In genomic region chr3:97183810-97184209, GRCm38 (mm10) we compare ENCODE assay signal across 11 mouse cellular contexts. TPM values are rescaled to one million over a fixed set of nuclear protein-coding genes. Genes with fewer than 3 reads are reported as not detected.
DNase-seq lines count a peak whose midpoint lies in the region; ATAC-seq and TF ChIP-seq lines count a peak whose summit lies in the region.
"Had no signal": no experiment of that assay in that cellular context is flagged by ENCODE, and none has a peak within 500 bp of the region (broad histone marks: within the 10 kb centered on the region; RNA-seq: fewer than 3 reads in every experiment).

No protein-coding gene starts in this region.

- no peak for ATAC-seq in lung, embryonic 14.5 days (ENCODE audit: insufficient read depth)

- DNase-seq in gastrocnemius, adult 2 months = no peak
- no peak for DNase-seq in gastrocnemius, postnatal 14 days
- DNase-seq in lung, embryonic 14.5 days = peak; percentile 32
- DNase-seq in lung, postnatal 10 days = no peak
- peak; percentile 48 for DNase-seq in NIH3T3 (ENCODE audit: low read depth)
- DNase-seq in naive thymus-derived CD4-positive, alpha-beta T cell, adult 2 months (ENCODE audit: low read depth) = peak; percentile 32
- no peak for DNase-seq in adrenal gland, postnatal 10 days
- DNase-seq in right cerebral cortex, postnatal 4 days = no peak
- DNase-seq: cerebellum, adult 11-12 months had no signal

- no peak overlapping the region for H3K9ac ChIP-seq in lung, embryonic 14.5 days
- H3K9ac ChIP-seq: hindbrain, embryonic 15.5 days had no signal

- H3K27me3 ChIP-seq in lung, embryonic 14.5 days (ENCODE audit: insufficient read depth, low read length) = no peaks in the 10 kb centered on the region
- H3K27me3 ChIP-seq: hindbrain, embryonic 15.5 days had no signal

- H3K4me2 ChIP-seq in lung, embryonic 14.5 days = no peak overlapping the region
- H3K4me2 ChIP-seq: hindbrain, embryonic 15.5 days had no signal

- no peaks in the 10 kb centered on the region for H3K9me3 ChIP-seq in lung, embryonic 14.5 days (ENCODE audit: low read depth, low read length)
- H3K9me3 ChIP-seq: hindbrain, embryonic 15.5 days; midbrain, embryonic 10.5 days had no signal

- intact Hi-C loops in gastrocnemius, adult 2 months (cut with DNase I) = loop anchor here (5.0 kb wide), 1 partner anchor 107 kb away; no protein-coding TSS in a partner anchor
- intact Hi-C loops in gastrocnemius, postnatal 14 days (cut with DNase I; ENCODE audit: low total_unique reads) = loop anchor here (10.0 kb wide), 1 partner anchor 99 kb away; no protein-coding TSS in a partner anchor

- peak; percentile 58 for TF ChIP-seq CTCF in gastrocnemius, adult 2 months (IDR thresholded peaks at IDR 0.05)
- peak; percentile 67 for TF ChIP-seq CTCF in lung, embryonic 14.5 days (IDR thresholded peaks at IDR 0.05; ENCODE audit: low read depth)

- no peaks in the 10 kb centered on the region for H3K4me1 ChIP-seq in lung, embryonic 14.5 days (ENCODE audit: insufficient read depth)

- H3K4me3 ChIP-seq in gastrocnemius, adult 2 months = no peak overlapping the region
- no peak overlapping the region for H3K4me3 ChIP-seq in lung, embryonic 14.5 days (ENCODE audit: low read depth, low read length)
- H3K4me3 ChIP-seq: hindbrain, embryonic 15.5 days; midbrain, embryonic 10.5 days had no signal

- H3K27ac ChIP-seq in gastrocnemius, adult 2 months = no peak overlapping the region
- no peak overlapping the region for H3K27ac ChIP-seq in lung, embryonic 14.5 days (ENCODE audit: low read depth)
- H3K27ac ChIP-seq: hindbrain, embryonic 15.5 days; midbrain, embryonic 10.5 days had no signal

- no peaks in the 10 kb centered on the region for H3K36me3 ChIP-seq in lung, embryonic 14.5 days (ENCODE audit: insufficient read depth)
- H3K36me3 ChIP-seq: hindbrain, embryonic 15.5 days; midbrain, embryonic 10.5 days had no signal

- WGBS in lung, embryonic 14.5 days = 44% methylated on average over 3 of the region's 3 CpGs

RNA-seq across cellular contexts. Expression of gene Acp6, which starts 25.2 kb away (rescaled TPM):
- 10 to 100 TPM; 23.5 to 27.0 TPM for total RNA-seq in gastrocnemius, adult 2 months (2021)
- 10 to 100 TPM; 16.3 to 16.9 TPM for total RNA-seq in gastrocnemius, postnatal 14 days (2021)
- polyA plus RNA-seq in lung, embryonic 14.5 days (2014; fragmentation: Nextera tagmentation; extraction: Ambion mirVana) = 37.6 and 44.0 TPM in 2 replicates
- 10 to 100 TPM; 39.2 to 45.9 TPM for total RNA-seq in adrenal gland, postnatal 10 days (2021)

Comparison
In these comparisons a context has a peak if more than half of its experiments do, and no peak if none do; other contexts are left out.
1. DNase-seq: peak in lung, embryonic 14.5 days (single experiment), NIH3T3 (single experiment) and naive thymus-derived CD4-positive, alpha-beta T cell, adult 2 months (single experiment); none in gastrocnemius, adult 2 months (single experiment), gastrocnemius, postnatal 14 days (single experiment), lung, postnatal 10 days (single experiment), adrenal gland, postnatal 10 days (single experiment) and right cerebral cortex, postnatal 4 days (single experiment).